Mouse (Mus musculus) left cerebral cortex, adult 11 months (tissue): ENCODE data around the gene Cipc.
A peak's percentile ranks its signal among the peaks of the same experiment; 100 is the strongest.

Source experiments
- DNase-seq: peaks from one replicate; pipeline ENCODE4 v3.0.0; 2022; ENCODE audit warnings: low spot score

The Cipc gene

DNA sequence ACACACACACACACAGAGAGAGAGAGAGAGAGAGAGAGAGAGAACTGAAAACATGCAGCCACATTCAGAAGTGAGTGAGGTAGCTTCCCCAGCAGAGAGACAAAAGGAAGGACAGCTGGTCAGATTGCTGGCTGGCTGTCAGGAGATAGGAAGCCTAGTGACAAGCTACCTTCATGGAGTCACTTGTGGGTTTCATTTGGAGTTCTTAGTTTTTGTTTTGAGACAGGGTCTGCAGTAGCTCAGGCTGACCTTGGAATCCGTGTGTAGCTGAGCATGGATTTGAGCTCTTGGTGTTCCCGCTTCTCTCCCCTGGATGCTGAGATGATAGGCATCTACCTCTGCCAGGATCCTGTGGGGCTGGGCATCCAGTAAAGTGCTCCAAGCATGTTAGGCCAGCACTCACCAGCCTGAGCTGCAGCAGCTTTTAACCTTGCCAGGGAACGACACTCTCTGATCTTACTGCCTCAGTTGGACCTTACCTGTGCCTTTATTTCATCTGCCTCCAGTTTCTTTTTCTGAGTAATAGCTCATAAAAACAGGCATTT is 14.0 kb downstream of the Cipc start:
- no peak for DNase-seq

DNA sequence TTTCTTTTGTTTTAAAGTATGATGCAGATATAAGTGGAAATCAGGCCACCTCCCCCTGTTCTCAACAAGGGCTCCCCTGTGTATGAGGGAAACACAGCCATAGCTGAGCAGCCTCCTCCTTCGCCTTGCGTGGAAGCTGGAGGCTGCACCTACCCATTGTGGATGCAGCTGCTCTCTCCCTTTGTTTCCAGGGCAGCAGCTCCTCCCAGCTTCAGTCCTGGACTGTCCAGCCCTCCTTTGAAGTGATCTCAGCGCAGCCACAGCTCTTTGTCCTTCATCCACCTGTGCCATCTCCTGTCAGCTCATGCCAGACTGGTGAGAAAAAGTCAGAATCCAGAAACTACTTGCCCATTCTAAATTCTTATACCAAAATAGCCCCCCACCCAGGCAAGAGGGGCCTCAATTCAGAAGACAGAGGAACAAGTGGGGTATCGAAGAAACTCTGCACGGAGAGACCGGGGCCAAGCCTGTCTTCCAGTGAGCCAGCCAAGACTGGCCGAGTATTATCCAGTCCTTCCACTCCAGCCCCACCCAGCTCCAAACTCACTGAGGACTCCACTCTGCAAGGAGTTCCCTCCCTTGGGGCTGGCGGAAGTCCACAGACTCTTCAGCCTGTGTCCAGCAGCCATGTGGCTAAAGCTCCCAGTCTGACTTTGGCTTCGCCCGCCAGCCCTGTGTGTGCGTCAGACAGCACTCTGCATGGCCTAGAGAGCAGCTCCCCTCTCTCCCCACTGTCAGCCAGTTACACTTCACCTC is 14.9 kb downstream of the Cipc start:
- no peak for DNase-seq

DNA sequence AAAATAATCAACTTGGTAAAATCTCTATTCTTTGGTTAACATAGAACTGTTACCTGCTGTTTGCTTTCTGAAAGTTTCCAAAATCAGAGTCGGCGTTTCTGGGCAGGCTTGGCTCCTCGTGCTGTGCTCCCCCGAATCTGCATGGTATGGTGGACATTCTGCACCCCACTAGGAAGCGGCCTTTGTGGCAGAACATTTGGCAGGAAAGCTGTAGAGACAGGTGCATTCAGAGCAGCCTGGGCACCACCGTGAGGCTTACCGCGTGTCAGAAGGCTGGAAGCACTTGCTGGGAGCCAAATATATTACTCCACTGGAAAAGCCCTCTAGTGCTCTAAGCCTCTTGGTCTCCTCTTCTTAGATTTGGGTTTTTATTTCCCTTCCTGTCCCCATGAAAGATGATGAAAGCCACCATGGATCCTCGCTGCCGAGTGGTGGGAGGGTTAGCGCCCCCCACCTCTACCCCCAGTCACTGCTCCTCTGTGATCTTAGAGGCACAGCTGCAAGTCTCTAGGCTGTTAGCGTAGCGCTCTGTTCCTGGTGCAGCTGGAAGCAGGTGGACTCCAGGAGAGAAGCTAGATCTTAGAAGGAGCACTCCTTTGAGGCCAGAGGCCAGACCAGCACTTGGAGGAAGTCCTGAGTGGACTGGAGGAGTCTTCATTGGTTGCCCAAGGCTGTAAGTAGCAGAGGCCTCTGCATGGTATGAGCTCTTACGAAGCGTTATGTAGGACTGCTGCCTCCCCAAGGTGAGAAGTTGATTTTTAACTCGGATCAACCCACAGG is 17.6 kb downstream of the Cipc start:
- DNase-seq, result no peak

DNA sequence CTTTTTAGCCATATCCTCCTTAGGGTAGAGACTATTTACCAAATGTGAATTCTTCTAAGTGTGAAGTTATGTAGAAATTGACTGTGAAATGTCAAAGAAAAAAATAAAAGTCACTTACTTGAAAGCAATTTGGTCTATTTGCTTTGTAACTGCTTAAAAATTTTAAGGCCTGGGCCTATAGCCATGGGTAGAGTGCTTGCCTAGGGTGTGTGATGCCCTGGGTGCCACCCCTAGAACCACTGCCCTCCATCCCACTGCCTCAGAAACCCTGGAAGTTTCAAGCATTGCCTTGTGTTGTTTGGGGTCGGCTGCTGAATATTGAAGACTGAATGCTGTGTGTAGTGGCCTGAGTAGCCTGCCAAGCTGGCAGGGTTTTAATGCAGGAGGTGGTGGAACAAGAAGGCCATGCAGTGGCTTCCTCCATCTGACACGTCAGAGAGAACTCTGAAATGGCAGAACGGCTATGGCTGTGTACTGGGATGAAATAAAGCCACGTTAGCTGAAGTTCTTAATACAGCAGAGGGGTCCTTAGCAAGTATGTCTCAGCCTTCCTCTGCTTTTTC is 18.5 kb downstream of the Cipc start:
- DNase-seq, result no peak

DNA sequence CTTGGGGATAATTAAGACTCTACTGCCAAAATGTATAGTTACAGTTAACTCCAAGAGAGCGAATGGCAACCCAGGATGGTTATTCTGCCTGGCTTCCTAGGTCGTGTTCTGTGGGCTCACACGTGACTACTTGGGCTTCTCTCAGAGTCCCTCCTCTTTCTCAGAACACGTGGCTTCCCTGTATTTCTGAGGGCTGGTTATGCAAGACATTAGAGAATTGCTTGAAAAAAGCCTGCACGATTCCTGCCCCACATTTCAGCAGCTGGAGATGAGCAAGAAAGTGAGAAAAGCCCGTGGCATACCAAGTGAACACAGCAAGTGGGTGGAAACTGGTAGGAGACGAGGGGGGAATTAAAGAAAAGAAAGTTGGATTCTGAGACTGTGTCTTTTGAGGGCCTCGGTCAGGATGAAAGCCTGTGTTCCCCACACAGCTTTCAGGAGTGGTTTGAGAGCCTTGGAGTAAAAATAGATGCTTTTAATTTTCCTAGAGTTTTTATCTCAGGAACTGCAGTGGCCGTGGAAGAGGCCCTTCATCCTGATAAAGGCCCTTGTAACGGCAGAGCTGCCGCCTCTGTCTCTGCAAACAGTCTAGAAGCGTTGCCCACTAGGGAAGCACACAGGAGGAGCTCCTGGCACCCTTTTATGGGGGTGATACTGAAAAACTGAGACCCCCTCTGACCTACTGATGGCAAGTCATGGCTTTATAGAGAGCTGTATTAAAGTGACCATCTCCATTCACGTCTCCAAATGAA is 21.8 kb downstream of the Cipc start:
- DNase-seq, result peak; percentile 85

DNA sequence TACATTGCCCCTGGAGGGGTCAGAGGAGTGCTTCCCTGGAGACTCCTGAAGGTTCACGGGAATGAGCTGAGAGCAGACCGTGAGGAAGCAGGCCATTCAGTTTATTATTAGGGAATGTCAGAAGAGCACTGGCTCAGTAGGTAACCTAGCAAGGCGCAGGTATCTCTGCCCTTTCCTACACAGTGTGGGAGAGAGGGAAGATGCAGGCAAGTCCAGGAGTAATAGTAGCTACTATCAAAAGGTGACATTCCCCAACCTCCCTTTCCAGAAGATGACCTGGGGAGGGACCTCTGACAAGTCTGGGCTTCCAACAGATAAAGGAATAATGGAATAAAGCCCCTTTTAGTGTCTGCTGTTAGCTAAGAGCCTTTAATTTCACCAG is 22.4 kb downstream of the Cipc start:
- DNase-seq, result no peak

DNA sequence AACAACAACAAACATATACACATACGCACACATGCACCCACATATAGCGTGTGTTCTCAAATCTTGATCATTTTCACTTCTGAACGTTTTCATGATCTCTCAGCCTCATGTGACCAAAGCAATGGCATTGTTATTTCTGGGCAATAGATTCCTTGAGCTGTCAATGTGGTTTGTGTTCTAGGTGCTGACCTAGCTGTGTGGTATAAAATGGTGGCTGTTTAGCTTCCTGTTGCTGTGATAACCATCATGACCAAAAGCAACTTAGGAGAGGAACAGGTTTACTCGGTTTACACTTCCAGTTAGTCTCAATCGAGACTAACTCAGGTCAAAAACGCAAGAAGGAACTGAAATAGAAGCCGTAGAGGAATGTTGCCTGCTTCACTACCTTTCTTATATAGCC is 24.2 kb downstream of the Cipc start:
- no peak for DNase-seq

DNA sequence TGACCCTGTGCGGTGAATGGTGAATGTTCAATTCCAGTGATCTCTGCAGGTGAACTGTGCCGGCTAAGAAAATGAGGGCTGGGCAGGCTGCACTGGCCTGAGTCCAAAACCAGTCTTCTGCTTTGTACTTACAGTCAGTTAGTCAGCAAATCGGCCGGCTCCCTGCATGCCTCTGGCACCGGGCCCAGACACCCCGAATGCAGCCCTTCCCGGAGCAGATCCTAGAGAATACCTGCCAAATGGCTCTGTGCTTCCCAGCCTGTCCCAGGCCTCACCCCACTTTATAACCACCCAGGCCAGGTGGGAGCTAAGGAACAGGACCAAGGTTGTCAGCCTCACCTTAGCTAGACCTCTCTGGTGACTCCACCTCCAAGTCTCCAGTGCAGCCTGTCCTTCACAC is 26.4 kb downstream of the Cipc start:
- DNase-seq, result no peak

DNA sequence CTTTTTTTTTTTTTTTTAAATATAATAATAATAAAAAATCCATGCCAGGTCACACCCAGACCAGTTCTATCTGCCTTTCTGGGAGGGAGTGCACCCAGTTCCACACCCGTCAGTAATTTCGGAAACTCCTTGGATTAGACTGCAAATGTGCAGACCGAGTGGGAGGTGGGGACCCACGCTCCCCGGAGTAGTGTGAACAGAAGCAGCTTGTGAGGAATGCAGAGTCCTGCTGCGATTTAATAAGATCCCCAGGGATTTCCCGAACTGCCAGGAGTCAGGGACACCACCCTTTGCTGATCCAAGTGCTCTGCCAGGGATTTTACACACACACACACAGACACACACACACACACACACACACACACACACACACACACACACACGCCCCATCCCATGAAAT is 26.9 kb downstream of the Cipc start:
- DNase-seq, result no peak

DNA sequence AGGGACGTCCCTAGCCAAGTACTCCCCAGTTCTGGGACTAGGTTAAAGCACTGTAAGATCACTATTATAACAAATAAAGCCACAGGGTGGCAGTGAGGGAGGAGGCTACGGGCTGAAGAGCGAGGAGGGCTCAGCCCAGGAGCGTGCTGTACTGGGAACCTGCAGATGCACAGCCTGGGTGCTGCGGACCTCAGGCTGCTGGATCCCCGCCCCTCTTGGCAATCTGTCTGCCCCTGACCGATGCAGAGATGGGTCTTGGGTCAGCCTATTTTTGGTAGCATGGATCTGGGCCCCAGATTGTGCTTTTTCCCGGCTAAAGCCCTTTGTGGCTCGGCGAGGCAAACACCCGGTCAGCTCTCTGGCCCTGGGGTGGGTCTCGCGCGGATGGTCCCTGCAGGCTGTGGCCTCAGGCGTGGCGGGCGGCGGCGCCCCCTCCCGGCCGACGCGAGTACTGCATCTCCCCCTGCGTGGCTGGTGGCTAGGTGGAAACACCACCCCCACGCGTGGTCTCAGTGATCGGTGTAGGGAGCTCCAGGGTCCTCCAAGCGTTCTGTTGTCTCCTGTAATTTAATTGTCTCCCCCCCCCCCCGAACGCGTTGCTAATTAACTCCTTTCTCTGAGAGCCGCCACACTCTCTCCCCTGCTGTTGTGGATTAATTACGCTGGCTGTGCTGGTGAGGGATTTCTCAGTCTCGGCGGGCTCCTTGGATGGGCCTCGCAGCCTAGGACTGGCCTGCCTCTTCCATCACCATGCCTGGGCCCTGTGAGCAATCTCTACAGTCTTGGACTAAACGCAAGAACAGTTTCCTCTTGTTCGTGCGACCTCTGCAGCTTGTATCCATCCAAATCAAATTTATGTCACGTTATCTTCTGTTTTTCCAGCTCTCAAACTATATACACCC is 27.8 kb downstream of the Cipc start:
- DNase-seq, result peak; percentile 66

DNA sequence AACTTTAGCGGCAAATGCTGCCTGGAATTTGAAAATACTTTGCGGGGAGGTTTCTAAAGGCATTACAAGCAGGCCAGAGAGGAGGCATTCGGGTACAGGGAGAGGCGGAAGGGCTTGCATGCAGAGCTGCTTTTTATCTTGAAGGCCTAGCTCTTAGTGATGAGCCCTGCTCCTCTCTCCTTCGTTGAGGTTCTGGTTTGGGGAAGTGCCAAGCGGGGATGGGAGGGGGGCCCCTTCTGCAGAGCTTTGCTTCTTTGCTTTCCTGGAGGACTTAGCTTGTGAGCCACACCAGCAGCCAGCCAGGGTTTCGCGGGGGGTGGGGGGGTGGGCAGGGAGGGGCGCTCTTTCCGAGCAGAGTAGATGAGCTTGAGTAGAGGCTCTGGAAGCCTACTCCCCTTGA is 28.9 kb downstream of the Cipc start:
- no peak for DNase-seq

DNA sequence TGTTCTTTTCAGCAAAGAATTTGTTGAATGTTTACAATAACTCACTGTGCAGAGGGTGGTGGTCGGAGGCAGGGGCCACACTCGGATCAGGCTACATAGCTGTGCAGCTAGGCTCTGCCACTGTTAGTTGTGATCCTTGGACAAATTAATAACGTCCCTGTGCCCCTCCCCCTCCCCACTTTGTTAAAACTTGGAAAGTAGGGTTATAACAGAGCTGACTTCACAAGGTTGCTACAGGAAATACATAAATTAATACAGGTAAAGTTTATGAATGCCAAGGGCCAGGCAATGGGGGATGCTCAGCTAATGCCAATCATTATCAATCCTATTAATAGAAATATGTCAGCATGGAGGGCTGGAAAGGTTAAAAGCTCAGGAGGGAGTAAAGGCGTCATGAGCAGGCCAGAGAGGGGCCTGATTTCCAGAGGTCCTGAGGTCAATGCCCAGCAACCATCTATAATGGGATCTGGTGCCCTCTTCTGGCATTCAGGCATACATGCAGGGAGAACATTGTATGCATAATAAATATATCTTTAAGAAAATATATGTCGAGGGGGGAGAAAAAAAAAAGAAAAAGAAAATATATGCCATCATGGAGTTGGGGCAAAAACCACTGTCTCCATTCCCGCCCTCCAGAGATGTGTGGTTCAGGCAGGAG is 29.8 kb downstream of the Cipc start:
- no peak for DNase-seq

DNA sequence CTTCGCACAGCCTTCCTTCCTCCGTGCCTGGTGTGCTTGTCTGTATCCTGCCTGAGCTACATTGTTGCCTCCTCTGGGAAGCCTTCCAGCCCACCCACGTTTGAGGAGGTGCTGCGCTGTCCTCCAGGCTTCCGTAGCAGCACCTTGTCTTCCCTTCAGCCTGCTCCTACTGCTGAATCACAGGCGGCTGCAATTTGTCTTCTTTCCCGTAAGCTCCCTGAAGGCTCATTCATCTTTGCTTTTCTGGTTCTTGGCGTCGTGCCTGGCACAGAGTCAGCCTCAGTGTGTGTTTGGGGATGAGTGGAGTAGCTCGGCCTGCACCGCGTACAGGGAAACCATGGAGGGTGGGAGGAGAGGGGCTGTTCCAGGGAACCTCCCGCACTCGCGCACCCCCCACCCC is 31.0 kb downstream of the Cipc start:
- DNase-seq, result peak; percentile 55

DNA sequence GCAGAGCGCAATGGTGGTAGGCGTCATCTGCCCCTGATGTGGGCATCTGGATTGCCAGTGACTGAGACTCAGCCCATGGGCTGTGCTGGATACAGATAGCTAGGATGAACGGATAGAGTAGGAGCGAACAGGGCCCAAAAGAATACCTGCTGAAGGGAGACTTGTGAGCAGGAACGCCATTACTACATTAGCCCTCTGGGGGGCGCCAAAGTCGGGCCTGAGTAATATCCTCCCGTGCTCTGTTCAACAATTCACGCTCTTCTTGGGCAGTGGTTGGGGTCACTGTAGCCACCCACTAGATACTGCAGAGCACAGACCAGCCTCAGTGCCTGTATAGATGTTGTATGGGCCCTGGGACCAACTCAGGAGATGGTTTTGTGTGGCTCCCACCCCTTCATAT is 34.3 kb downstream of the Cipc start:
- DNase-seq, result no peak

DNA sequence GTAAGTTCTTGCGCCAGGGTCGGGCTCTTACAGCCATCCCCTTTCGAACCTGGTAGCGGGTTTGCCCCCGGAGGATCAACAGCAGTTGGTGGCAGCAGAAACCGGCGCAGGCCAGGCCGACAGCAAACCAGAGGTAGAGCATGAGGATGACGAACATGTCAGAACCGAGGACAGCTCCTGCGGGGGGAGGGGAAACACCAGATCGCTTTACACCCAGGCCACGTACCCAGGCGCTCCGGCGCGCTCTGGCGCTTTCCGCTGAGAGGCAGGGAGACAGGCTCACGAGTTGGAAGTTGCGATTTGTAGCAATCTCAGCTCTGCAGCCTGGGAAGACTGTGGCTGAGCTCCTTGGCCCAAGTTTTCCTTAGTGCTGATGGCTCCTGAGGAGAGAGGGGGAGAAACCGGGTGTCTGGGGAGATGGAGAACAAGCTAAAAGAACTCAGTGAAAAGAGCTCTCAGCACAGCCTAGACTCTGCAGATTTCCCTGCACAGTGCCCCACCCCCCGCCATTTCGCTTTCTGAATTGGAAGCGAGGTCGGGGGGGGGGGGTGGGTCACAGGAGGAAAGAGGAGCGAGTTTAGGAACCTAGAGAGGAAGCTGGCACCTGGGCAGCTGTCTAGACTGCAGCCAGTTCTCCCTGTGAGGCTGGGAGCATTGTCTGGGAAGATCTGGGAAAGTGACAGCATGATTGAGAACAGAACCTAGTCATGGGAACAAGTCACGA is 36.8 kb downstream of the Cipc start:
- no peak for DNase-seq

DNA sequence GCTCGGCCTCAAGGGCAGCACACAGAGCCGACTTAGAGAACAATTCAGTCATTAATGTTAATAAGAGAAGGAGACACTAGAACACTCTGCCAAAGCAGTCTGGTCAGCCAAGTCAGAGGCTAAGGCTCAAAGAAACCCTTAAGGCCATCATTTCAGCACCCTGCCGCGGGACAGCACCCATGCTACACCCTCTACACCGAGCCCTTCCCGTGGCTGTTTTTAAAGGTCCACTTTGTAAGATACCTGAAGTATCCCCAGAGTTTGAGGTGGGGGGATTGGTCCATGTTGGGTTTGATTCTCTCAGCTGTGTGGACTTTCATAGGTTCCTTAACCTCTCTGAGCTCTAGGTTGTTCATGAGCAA is 37.3 kb downstream of the Cipc start:
- no peak for DNase-seq

DNA sequence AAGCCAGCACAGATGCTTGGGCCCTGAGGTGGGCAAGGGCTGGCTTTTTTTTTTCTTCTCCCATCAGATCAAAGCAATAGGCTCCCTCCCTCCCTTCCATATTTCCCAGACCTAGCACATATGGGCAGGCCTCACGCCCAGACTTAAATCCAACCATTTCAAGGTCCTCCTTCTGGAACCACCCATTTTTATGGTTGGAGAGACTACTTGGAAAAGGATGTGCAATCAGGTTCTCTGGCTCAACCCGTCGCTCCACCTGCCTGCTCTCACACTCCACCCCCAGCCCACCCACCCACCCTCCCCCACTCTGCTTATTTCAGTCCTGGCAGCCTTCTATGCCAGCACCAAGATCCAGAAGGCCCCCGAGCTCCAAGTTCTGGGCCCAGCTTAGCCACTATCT is 39.7 kb downstream of the Cipc start:
- no peak for DNase-seq

DNA sequence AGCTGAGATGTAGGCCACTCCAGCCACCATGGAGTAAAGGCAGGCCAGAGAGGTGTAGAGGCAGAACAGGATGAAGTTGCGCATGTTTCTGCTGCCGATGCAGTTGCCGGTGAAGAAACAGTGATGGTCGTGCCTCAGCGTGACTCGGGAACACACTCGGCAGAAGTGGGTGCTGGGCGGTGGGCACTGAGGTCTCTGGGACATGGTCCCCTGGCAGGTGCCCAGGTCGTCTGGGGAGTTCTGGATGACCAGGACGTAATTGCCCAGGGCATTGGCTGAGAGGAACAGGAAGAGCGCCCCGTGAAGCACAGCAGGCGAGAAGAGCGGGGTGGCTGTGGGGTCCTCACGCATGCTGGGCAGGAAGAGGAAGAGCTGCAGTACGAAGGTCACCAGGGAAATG is 41.4 kb downstream of the Cipc start:
- no peak for DNase-seq

DNA sequence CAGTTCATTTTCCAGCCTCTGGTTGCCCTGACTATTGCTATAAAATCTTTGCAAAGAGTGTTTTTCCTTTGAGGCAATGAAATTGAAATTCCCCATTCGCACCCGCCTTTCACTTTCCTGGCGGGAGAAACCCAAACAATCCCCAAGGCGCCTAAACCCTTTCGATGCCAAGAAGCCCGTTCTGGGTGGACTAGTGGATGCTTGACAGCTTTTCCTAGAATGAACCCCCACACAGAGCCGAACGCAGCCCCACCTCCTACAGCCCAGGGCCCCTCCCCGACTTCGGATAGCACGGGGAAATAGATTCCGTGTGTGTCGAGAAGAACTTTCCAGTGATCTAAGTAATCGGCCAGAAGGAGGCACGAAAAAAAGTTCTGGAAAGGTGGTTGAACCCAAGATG is 42.5 kb downstream of the Cipc start:
- no peak for DNase-seq
